Mouse (Mus musculus) lung, adult 2 months (tissue): Measurements from ENCODE around the gene Cdk5r1.

ENCODE experiments used
- CTCF ChIP-seq: fragments of 200-500 bp; IDR thresholded peaks from 2 replicates; pipeline ENCODE4 v1.5.1; 2011; ENCODE audit warnings: mild to moderate bottlenecking, low read length, control low read depth; ENCODE audit not compliant: insufficient read depth
- POLR2A ChIP-seq: fragments of 200-500 bp; IDR thresholded peaks from 2 replicates; pipeline ENCODE4 v1.6.1; 2011; ENCODE audit warnings: low read depth, mild to moderate bottlenecking, control low read depth, low read length, borderline replicate concordance; ENCODE audit errors: extremely low read depth

DNA sequence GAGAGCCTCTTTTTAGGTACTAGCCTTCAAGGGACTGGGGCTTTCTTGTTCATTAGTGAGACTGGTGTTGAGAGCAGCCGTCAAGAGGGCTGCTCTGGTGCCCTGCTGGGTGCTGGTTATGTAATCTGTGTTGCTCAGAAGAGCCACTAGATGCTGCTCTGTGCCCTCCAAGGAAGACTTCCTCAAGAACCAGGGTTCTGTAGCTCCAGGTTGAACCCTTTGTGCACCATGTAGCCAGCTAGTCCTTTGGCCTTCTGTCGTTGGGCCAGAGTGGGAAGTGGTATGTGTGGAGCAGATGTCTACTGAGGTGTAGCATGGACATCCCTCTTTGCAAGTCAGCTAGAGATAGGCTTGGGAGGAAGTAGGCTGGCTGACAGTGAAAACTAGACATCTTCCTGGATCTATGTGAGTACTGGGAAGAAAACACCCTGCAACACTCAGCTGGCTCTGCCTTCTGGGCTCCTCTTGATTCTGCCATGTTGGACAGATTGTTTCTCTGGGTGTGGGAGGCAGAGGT, 2.6 kb upstream of the Cdk5r1 start:
- peak; percentile 30; the same call in 1 of the 2 replicates for TF ChIP-seq CTCF
- TF ChIP-seq POLR2A = no peak
